Mouse (Mus musculus) T-helper 2 cell (primary cell): ENCODE results near the gene Gsdme.

ENCODE experiments used
- in situ Hi-C: fragments of 300-600 bp; cut with MboI, MseI; formaldehyde crosslinking; loops from one replicate; pipeline ENCODE4 v1.15.1; 2025; ENCODE audit warnings: high pct_unique_total_duplicates

The Gsdme gene

DNA sequence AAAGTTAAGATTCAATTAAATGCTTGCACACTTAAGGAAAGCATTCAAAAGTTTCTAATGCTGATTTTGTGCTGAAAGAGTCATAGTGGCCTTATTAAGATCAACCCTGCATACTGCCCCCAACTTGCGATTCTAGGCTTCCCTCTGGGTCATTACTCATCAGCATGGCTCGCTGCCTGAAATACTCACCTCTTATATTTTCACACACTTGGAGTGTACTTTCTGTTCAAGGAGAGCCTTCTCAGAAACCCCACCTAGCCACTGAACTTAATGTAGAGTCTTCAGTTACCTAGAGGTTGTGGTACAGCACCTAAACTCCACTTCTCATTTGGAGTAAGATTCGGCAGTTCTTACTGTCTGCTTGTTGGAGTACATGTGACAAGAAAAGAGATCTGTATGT is 72.1 kb downstream of the Gsdme start:
- in situ Hi-C loops = no loop called here

DNA sequence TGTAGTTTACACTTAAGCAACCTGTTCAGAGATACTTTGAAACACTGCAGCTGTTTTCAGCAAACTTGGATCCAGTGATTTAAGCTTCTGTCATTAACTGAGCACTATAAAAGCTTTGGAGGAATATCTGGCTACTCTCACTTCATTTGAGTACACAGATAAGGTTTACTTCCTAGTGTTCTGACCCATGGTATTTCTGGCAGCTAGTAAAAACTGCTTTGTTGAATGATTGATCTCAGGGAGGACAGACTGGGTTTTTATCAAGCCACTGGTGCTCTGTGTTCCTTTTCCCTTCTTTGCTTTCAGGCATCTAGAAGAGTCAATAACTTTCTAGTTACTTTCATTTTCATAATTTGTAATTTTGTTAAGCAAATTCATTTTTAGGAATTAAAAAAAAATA is 74.3 kb downstream of the Gsdme start:
- in situ Hi-C loops = loop anchor here (10.0 kb wide), 1 partner anchor 75 kb away; the partner anchor contains the start of gene Mpp6

DNA sequence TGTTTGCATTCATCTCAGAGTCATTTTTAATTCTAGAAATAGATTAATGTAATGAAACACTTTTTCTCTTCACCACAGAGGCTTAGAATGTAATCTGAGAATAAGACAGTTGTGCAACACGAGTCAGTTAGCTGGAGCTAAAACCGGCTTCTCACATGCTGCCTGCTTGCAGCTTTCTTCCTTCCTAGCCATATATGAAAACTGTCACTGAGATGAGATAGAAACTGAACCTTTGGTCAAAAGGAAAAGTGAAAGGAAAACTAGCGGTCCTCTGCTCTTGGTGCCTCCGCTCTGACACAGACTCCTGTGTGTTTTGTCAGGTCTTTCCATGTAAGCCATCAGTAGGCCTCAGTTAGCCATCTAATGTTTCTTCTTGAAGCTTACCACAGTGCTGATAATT is 75.7 kb downstream of the Gsdme start:
- in situ Hi-C loops = loop anchor here (10.0 kb wide), 1 partner anchor 73 kb away; the partner anchor contains the start of gene Mpp6

DNA sequence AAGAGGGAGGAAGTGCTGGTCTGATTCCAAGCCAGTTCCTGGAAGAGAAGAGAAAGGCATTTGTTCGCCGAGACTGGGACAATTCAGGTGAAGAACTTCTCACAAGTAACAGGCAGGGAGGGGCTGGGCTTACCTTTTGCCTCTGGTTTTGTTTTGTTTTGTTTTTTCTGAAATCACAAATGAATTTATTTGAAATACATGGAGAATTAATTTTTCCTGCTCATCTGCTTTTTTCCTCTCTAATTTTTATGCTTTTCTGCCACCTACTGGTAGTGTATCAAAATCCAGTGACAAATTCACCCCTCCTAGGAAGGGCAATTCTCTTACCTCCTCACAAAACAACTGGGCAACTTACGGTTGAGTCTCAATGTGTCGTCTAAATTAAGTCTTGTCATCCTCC is 83.5 kb downstream of the Gsdme start:
- in situ Hi-C loops = loop anchor here (10.0 kb wide), 1 partner anchor 65 kb away; the partner anchor contains the start of gene Mpp6

DNA sequence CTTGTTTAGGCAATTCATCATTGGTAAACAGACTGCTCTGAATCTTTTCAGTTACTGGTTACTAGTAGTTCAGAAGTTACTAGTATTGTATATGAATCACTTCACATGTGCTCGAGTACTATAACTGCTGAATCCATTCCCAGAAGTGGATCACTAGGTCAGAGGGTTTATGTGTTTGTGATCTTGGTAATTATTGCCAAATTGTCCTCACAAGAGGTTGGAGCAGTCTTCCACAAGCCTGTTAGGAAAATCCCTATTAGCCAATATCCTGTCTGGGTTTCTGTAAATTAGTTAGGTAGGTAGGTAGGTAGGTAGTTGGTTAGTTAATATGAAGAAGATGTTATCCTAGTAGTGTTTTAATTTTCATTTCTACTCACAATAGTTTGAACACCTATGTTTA is 87.9 kb downstream of the Gsdme start:
- in situ Hi-C loops = no loop called here

DNA sequence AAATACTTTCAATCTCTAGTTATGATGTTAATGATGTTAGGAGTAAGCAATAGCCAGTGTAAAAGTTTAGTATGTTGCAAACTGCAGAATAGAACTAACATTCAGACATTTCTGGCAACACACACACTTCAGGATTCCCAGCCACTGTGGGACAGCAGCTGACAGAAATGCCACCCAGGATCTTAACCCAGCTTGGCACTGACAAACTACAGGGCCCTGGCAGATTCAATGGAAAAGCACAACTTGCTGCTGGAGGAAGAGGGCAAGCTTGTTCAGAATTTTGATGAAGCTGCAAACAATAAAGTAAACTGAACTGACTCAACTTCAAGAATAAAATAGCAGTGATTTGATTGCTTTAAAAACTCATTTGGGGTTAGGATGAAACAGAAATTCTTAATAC is 93.9 kb downstream of the Gsdme start:
- in situ Hi-C loops = loop anchor here (10.0 kb wide), 1 partner anchor 145 kb away; no protein-coding TSS in a partner anchor

DNA sequence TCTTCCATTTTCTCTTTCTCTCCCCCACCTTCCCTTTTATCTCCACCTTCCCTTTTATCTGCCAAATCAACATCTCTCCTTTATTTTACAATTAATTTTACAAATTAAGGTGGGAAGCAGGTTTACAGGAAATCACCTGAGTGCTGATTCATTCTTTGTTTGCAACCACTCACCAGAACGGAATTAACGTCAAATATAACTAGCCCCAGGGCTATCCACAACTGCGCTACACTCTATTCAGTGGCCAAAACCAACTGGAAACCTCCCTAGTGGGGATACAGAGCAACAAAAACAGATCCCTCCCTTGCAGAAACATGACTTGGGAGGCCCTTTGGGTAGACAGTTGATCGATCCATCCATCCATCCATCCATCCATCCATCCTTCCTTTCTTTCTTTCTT is 94.8 kb downstream of the Gsdme start:
- in situ Hi-C loops = loop anchor here (10.0 kb wide), 1 partner anchor 144 kb away; no protein-coding TSS in a partner anchor

DNA sequence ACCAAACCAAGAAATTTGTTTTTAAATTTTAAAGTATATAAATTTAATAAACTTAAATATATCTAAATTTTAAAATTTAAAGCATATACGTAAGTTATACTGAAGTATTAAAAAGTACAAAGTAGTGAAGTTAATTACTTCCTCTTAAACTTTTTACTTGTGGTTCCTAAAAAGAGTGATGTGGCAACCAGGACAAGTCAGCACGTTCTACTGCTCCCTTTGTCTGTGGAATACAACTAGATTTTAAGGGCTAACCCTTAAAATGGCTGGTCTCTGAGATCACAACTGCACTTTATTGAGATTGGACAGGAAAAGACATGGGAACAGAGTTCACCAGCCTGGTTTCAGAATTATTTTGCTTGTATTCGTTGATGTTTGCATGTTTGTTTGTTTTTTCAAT is 100.6 kb downstream of the Gsdme start:
- in situ Hi-C loops = loop anchor here (10.0 kb wide), 1 partner anchor 138 kb away; no protein-coding TSS in a partner anchor

DNA sequence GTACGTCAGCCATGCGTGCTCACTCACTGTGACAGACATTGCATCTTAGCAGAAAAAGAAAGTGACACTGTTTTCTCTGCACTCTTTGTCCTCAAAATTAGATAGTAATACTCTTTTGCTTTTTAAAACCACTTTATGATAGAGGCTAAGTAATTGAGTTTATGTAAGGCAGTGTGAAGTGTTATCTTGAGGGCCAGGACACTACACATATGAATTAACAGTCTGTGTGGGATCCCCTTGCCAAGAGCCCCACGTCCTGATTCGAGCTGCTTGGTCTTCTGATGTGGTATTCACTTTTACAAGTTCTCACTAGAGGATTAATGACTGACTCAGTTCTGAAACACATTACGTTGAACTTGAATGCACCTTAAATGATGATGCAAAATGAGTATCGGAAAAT is 103.8 kb downstream of the Gsdme start:
- in situ Hi-C loops = loop anchor here (10.0 kb wide), 1 partner anchor 135 kb away; no protein-coding TSS in a partner anchor

DNA sequence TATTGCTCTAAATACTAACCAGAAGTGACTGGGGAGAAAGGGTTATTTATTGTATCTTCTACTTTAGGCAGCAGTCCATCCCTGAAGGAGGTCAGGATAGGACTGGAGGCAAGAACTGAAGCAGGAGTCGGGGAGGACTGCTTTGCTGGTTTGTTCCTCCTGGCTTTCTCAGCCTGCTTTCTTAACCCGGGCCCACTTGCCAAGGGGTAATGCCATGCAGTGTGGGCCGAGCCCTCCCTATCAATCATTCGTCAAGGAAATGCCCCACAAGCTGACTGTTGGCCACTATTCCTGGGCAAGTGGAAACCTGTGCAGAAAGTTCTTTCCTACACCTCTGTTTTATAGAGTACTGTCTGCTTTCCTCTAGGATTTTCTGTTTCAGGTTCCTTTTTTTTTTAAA is 114.3 kb downstream of the Gsdme start:
- in situ Hi-C loops = no loop called here

DNA sequence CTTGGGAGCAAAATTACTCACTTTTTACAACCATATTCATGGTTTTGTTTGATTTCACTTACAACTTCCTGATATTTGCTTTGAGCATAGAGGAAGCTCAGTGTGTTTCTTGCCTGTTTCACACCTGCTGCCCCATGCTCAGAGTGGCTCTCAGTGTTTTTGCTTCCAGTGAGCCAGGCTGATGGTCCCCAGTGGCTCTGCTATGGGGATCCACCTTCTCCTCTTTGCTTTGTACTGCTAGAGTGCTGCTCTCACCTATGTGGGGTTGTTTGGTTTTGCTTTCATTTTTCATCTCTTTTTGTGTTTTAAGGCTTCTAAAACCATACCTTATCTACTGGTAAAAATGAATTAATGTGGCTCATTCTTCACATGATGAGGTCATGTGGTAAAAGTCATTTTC is 117.5 kb downstream of the Gsdme start:
- in situ Hi-C loops = no loop called here

DNA sequence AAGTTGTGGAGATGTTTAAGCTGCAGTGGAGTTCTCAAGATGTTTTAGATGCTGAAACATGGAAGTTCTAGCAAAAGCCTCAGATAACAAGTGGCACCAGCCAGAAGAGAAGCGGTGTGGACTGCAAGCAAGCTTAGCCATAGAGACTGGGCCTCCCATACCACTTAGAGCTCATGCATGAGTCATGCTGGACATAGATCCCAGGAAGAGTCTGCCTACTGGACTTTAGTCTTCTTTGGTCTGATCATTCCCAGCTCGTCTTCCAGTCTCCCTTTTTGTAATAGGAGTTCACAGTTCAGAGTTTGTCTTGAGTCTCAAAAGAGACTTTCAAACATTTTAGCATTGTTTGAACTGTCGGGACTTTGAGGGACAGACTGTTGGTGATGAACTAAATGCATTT is 124.1 kb downstream of the Gsdme start:
- in situ Hi-C loops = no loop called here
